Mouse (Mus musculus): ENCODE measurements around the gene Rab1a.

GRCm38 (mm10) chr11:20248277-20248676 lies 47.0 kb downstream of the Rab1a start:
- TF ChIP-seq CTCF (conservative IDR thresholded peaks at IDR 0.05; ENCODE audit: low read length): no peak
- no peak for TF ChIP-seq POU5F1 (IDR thresholded peaks at IDR 0.05; ENCODE audit: borderline replicate concordance, low read length)
